Mouse (Mus musculus) forebrain, postnatal 0 days (tissue): Measurements from ENCODE around the gene Gm26920. TPM values are rescaled to one million over a fixed set of nuclear protein-coding genes. Genes with fewer than 3 reads are reported as not detected.

ENCODE experiments used
- ATAC-seq: fragments of 200-750 bp; cut with Nextera tagmentation; 2 replicates; pipeline ENCODE4 v1.8.0; 2017; ENCODE audit warnings: mild to moderate bottlenecking, moderate library complexity
- DNase-seq: peaks from one replicate; pipeline ENCODE4 v3.0.0-alpha.2; 2015
- H3K27ac ChIP-seq: fragments of 300-500 bp; sonication (generic); 2 replicates; pipeline ENCODE4 v1.5.1; 2014; ENCODE audit warnings: low read depth, mild to moderate bottlenecking, antibody characterized with exemption, low read length, moderate library complexity, mixed read lengths
- H3K27me3 ChIP-seq: fragments of 300-500 bp; sonication (generic); 2 replicates; pipeline ENCODE4 v1.6.1; 2014; ENCODE audit warnings: mild to moderate bottlenecking, low read length, mixed read lengths; ENCODE audit not compliant: insufficient read depth
- H3K36me3 ChIP-seq: fragments of 300-500 bp; sonication (generic); 2 replicates; pipeline ENCODE4 v1.6.1; 2014; ENCODE audit warnings: mild to moderate bottlenecking, moderate library complexity; ENCODE audit not compliant: insufficient read depth
- H3K4me1 ChIP-seq: fragments of 300-500 bp; sonication (generic); 2 replicates; pipeline ENCODE4 v1.6.1; 2014; ENCODE audit warnings: antibody characterized with exemption; ENCODE audit not compliant: insufficient read depth
- H3K4me2 ChIP-seq: fragments of 300-500 bp; sonication (generic); 2 replicates; pipeline ENCODE4 v1.6.1; 2014; ENCODE audit warnings: low read depth, mild to moderate bottlenecking, moderate library complexity
- H3K4me3 ChIP-seq: fragments of 300-500 bp; sonication (generic); 2 replicates; pipeline ENCODE4 v1.5.1; 2014; ENCODE audit warnings: low read depth, low read length, mixed read lengths
- H3K9ac ChIP-seq: fragments of 300-500 bp; sonication (generic); 2 replicates; pipeline ENCODE4 v1.6.1; 2014; ENCODE audit warnings: mild to moderate bottlenecking
- H3K9me3 ChIP-seq: fragments of 300-500 bp; sonication (generic); 2 replicates; pipeline ENCODE4 v1.6.1; 2016; ENCODE audit warnings: low read length
- CTCF ChIP-seq: sonication (generic); IDR thresholded peaks from 2 replicates; pipeline ENCODE4 v1.5.1; 2016; ENCODE audit warnings: antibody characterized with exemption, control low read depth, low read depth
- WGBS: fragments of 180-500 bp; shearing (Covaris S2); extraction: QIAGEN DNeasy Blood & Tissue Kit; methylation state at CpG from one replicate; pipeline ENCODE4 v1.1.7; 2014; 5-methylcytosine and 5-hydroxymethylcytosine counted together
- polyA plus RNA-seq: library from polyadenylated mRNA; unstranded; fragments of >200 nt; fragmentation: Nextera tagmentation; extraction: Ambion mirVana; gene quantifications from 2 replicates; pipeline ENCODE4 v1.2.1, GENCODE M21; 2015
- total RNA-seq: library from RNA; depleted of rRNA; stranded (reverse); fragments of >200 nt; gene quantifications from 2 replicates; pipeline ENCODE4 v1.2.3, GENCODE M21; 2014

Gene Gm26920
- total and polyA plus RNA-seq, 2 experiments from 2014 or later = 1.0 to 1.1 TPM

- H3K9me3 ChIP-seq = no peaks in the 10 kb centered on the region
- no peaks in the 10 kb centered on the region for H3K4me1 ChIP-seq
- no peaks in the 10 kb centered on the region for H3K27me3 ChIP-seq
- WGBS = 91% methylated on average over 3 of the region's 3 CpGs
- no peak overlapping the region for H3K27ac ChIP-seq
- no peak for ATAC-seq
- peaks cover 21% of the 10 kb centered on the region for H3K36me3 ChIP-seq
- no peak for DNase-seq
- H3K9ac ChIP-seq = no peak overlapping the region
- H3K4me2 ChIP-seq = no peak overlapping the region
- no peak for TF ChIP-seq CTCF
- H3K4me3 ChIP-seq = no peak overlapping the region
Measured at GRCm38 (mm10) chr7:30028572-30028971, 61.6 kb downstream of the Gm26920 start.

DNA sequence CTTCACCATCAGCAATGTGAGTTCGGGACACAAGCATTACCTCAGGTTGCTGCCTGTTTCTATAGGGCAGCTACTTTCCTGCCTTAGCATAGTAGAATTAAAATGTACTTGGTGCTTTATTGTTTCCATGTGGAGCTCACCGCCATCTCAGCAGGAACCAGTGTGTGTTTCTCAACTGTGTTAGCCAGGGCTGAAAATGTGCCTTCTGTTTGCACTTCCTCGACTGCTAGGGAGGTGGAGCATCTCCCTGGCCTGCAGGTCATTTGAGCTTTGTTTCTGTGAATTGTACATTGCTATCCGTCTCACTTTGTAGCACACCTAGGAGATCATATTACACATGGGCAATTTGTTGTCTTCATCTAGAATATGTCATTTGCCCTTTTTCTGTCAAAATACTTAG lies 62.9 kb downstream of the Gm26920 start:
- Histone ChIP-seq H3K36me3 (peaks cover 33% of the 10 kb centered on the region), H3K4me3 (no peak overlapping the region), H3K27me3 (no peaks in the 10 kb centered on the region), H3K4me1 (no peaks in the 10 kb centered on the region), H3K9me3 (no peaks in the 10 kb centered on the region), H3K4me2 (no peak overlapping the region), H3K9ac (no peak overlapping the region), H3K27ac (no peak overlapping the region)
- WGBS = 77% methylated on average over 4 of the region's 4 CpGs
- DNase-seq (no peak), ATAC-seq (no peak)
- TF ChIP-seq CTCF = no peak

DNA sequence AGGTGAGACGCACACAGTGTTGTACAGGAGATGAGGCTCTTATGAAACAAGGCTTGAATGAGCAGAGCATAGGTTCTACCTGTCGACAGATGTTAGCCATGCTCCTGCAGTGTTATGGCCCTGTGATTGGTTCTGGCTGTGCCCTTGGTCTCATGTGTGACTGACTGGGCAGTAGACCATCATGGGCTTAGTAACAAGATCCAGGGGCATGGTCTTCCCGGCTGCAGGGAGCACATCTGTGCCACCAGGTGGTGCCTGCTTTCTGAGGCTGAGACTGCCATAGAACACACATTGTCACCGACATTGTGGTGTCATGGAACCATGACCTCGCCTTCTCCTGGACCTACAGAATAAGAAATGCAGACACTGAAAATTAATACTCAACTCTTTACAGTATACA lies 64.9 kb downstream of the Gm26920 start:
- no peaks in the 10 kb centered on the region for H3K27me3 ChIP-seq
- ATAC-seq (no peak), DNase-seq (no peak)
- H3K36me3 ChIP-seq = peaks cover 42% of the 10 kb centered on the region
- H3K4me3 ChIP-seq = no peak overlapping the region
- H3K4me2 ChIP-seq = no peak overlapping the region
- H3K9ac ChIP-seq = no peak overlapping the region
- no peaks in the 10 kb centered on the region for H3K9me3 ChIP-seq
- 0 out of 2 replicates have a peak, but pooled peaks have one; percentile 16 for TF ChIP-seq CTCF
- H3K4me1 ChIP-seq = no peaks in the 10 kb centered on the region
- H3K27ac ChIP-seq = no peak overlapping the region
- WGBS = 83% methylated on average over 5 of the region's 5 CpGs

DNA sequence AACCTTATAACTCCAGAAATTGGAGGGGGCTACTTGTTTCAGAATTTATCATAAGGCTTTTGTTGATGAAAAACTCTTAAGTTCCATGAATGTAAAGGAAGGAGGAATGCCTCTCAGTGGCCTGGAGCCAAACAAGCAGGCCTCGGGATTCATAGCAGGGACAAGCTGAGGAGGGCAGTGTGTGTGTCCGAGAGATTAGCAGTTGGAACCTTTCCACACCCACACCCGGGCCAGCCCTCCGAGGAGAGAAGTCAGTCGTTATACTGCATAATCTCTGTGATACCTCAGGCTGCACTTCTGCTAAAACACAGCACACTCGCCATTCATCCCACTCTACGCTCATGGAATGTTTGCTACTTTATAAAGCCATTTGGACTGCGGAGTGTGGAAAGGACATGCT lies 66.4 kb downstream of the Gm26920 start:
- Histone ChIP-seq H3K36me3 (peaks cover 45% of the 10 kb centered on the region), H3K27ac (no peak overlapping the region), H3K9ac (no peak overlapping the region), H3K27me3 (no peaks in the 10 kb centered on the region), H3K9me3 (no peaks in the 10 kb centered on the region), H3K4me3 (no peak overlapping the region), H3K4me2 (no peak overlapping the region), H3K4me1 (no peaks in the 10 kb centered on the region)
- DNase-seq (no peak), ATAC-seq (no peak)
- no peak for TF ChIP-seq CTCF
- 88% methylated on average over 8 of the region's 8 CpGs for WGBS

DNA sequence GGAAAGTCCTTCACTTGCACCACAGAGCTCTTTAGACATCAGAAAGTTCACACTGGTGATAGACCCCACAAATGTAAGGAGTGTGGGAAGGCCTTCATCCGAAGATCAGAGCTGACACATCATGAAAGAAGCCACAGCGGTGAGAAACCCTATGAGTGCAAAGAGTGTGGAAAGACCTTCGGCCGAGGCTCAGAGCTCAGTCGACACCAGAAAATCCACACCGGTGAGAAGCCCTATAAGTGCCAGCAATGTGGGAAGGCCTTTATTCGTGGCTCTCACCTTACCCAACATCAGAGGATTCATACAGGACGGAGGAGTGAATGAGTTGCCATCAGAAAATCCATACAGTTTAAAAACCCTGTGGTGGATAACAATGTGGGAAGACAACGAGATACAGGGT lies 66.9 kb downstream of the Gm26920 start:
- Histone ChIP-seq H3K9ac (no peak overlapping the region), H3K4me2 (no peak overlapping the region), H3K27me3 (no peaks in the 10 kb centered on the region), H3K9me3 (no peaks in the 10 kb centered on the region), H3K4me3 (no peak overlapping the region), H3K27ac (no peak overlapping the region), H3K36me3 (peaks cover 49% of the 10 kb centered on the region), H3K4me1 (no peaks in the 10 kb centered on the region)
- DNase-seq (no peak), ATAC-seq (no peak)
- WGBS = 95% methylated on average over 9 of the region's 9 CpGs
- TF ChIP-seq CTCF = no peak

DNA sequence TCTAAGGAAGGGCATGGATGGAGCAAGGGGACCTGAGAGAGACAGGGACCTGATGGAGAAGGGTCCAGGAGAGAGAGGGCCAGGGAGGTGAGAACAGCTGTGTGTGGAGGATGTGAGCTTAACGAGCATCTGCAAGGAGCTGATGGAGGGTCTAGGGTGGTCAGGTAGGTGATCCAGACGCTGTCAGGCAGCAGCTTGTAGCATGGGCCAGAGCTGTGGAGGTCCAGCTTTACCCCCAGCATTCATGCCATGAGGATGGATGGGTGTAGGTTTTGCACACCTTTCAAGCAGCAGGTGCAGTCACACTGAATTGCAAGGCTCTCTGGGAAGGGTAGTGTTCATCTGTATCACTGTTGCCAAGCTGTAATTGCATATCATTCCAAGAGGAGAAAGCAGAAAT lies 70.7 kb downstream of the Gm26920 start:
- H3K9ac ChIP-seq = no peak overlapping the region
- no peak overlapping the region for H3K4me3 ChIP-seq
- TF ChIP-seq CTCF = no peak
- 97% methylated on average over 2 of the region's 2 CpGs for WGBS
- no peak overlapping the region for H3K27ac ChIP-seq
- H3K4me1 ChIP-seq = no peaks in the 10 kb centered on the region
- H3K36me3 ChIP-seq = peaks cover 65% of the 10 kb centered on the region
- no peaks in the 10 kb centered on the region for H3K9me3 ChIP-seq
- H3K4me2 ChIP-seq = no peak overlapping the region
- DNase-seq (no peak), ATAC-seq (no peak)
- no peaks in the 10 kb centered on the region for H3K27me3 ChIP-seq

DNA sequence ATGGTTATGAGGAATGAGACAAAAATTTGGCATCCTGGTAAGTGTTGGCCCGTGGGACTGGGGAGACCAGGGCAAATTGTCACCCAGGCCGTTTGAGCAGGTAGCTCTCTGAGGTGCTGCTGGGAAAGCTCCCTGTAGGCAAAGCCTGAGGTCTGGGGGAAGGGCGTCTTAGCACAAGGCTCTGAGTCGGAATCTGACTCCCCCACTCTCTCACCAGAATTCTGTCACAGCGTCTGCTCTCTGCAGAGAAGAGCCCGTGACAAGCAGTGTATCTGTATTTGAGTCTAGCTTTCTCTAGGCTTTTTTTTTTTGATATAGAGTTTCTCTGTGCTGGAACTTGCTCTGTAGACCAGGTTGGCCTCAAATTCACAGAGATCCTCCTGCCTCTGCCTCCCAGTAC lies 73.0 kb downstream of the Gm26920 start:
- no peak overlapping the region for H3K27ac ChIP-seq
- no peak overlapping the region for H3K9ac ChIP-seq
- H3K36me3 ChIP-seq = peaks cover 53% of the 10 kb centered on the region
- H3K4me1 ChIP-seq = no peaks in the 10 kb centered on the region
- H3K9me3 ChIP-seq = no peaks in the 10 kb centered on the region
- ATAC-seq (no peak), DNase-seq (no peak)
- WGBS = 94% methylated on average over 6 of the region's 6 CpGs
- H3K27me3 ChIP-seq = no peaks in the 10 kb centered on the region
- no peak for TF ChIP-seq CTCF
- no peak overlapping the region for H3K4me2 ChIP-seq
- no peak overlapping the region for H3K4me3 ChIP-seq

DNA sequence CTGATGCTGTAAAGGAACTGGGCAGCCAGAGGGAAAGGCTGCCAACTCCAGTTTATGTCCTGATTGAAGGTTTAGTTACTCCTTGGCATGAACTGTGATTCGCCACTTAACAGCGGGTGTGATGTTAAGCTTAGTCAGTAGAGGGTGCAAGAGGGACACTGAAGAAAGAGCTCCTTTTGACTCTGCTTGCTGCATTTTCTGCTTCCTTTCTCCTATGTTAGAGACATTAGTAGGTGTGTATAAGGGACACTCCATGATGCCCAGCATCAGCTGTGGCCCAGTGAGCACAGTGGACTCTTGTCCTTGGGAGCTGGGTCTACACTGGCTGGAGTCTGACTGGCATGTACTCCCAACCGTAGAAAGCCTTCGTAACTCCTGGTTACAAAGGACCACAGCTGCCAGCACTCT lies 77.2 kb downstream of the Gm26920 start:
- Histone ChIP-seq H3K36me3 (peaks cover 35% of the 10 kb centered on the region), H3K9ac (no peak overlapping the region), H3K27me3 (no peaks in the 10 kb centered on the region), H3K4me2 (no peak overlapping the region), H3K9me3 (no peaks in the 10 kb centered on the region), H3K4me1 (no peaks in the 10 kb centered on the region), H3K27ac (no peak overlapping the region), H3K4me3 (no peak overlapping the region)
- TF ChIP-seq CTCF = peak; percentile 86
- WGBS = 63% methylated on average over 4 of the region's 4 CpGs
- ATAC-seq (peak; percentile 71), DNase-seq (peak; percentile 79)
